Mouse (Mus musculus): ENCODE measurements around the gene Nsd1.

Nsd1 gene

DNA sequence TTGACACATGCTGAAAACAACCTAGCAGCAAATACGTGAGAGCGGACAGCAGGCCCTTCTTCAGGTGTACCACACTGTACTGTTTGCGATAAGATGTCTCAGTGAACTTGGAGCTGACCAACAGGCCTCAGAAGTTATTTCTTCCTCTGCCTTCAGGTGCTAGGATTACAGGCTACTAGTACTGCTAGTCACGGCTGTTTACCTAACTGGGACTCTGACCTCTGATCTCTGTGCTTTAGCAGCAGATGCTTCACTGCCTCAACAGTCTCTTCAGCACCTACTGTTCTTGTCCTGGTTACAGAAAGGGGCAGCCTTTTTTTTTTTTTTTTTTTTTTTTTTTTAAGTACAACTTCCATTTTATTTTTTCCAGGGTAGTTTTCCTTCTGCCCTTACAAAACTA is 43.2 kb downstream of the Nsd1 start:
- no peak for DNase-seq (ENCODE audit: low spot score in 2 of 2)

DNA sequence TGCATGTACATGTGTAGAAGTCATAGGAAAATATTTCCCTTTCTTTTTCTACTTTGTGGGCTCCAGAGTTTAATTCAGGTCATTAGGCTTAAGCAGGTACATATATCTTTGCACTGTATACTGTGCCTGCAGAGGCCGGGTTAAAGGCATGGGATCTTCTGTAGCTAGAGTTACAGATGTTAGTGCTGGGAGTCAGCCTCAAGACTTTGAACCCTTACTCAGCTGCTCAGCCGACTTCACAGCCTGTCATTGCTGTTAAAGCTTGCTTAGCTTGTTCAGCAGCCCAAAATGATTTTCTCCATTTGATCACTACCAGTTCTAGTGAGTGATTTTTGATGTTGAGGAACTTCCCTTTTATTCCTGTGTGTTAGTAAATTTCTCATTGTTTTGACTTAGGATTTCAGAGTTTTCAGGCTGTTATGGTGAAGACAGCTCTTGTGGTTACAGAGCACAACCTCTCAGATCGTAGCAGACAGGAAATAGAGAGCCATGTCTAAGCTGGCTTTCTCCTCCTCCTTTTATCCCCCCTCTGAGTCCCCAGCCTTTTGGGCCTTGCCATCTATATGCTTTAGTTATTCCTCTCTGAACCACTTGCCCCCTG is 45.6 kb downstream of the Nsd1 start:
- DNase-seq (ENCODE audit: low spot score in 2 of 2), result no peak

DNA sequence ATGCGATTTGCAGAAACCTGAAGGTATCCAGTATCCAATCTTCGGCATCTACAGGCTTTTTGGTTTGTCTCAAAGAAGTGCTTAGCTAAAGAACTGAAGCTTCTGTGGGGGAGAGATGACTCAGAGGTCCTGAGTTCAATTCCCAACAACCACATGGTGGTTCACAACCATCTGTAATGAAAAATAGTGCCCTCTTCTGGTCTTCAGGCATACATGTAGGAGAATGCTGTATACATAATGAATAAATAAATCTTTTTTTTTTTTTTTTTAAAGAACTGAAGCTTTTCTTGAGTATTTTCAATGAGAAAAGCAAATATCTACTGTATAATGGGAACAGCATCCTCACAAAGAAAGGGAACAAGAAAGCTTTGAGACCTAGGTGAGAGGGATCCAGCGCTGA is 49.1 kb downstream of the Nsd1 start:
- no peak for DNase-seq (ENCODE audit: low spot score in 2 of 2)

DNA sequence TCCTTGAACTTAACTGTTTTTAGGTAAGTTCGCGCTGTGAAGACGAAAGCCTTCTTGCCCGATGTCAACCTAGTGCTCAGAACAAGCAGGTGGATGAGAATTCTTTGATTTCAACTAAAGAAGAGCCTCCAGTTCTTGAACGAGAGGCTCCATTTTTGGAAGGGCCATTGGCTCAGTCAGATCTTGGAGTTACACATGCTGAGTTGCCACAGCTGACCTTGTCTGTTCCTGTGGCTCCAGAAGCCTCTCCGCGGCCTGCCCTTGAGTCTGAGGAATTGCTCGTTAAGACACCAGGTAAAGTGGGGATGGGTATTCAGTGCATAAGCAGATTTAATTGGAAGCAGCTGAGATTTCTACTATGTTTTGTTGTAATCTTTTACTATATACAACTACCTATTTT is 51.9 kb downstream of the Nsd1 start:
- DNase-seq (ENCODE audit: low spot score in 2 of 2), result no peak

DNA sequence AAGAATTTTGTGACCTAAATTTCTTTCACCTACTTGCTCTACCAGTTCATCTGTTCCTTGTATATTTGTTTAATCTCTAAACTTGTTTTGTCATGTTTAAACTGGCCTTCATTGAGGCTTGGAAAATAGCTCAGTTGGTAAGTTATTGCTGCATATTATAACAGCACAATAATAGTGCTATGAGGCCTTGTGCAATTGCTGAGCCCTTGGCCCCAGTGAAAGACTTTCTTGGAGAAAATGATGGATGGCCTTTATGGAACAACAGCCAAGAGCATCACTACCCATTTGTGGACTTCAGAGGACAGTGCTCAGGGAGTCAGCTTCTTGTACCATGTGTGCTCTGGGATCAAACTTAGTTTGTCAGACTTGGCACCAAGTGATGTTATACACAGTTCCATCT is 52.5 kb downstream of the Nsd1 start:
- DNase-seq (ENCODE audit: low spot score in 2 of 2), result no peak

DNA sequence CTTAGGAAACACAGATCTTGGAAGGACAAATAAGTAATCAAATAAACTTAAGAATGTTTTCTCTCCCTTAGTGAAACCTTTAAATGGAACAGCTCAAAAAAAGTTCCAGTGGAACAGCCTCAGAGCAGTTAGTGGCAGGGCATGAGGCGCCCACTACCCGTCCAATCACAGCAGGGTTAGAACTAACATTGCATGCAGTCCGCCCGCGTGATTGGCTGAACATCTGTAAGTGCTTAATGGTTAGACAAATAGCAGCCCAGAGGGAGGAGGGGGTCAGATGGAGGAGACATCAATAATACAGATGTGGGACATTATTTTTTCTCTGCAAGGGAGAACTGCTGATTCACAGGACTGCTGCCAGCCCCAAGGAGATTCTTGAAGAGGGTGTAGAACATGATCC is 67.6 kb downstream of the Nsd1 start:
- DNase-seq (ENCODE audit: low spot score in 2 of 2), result no peak

DNA sequence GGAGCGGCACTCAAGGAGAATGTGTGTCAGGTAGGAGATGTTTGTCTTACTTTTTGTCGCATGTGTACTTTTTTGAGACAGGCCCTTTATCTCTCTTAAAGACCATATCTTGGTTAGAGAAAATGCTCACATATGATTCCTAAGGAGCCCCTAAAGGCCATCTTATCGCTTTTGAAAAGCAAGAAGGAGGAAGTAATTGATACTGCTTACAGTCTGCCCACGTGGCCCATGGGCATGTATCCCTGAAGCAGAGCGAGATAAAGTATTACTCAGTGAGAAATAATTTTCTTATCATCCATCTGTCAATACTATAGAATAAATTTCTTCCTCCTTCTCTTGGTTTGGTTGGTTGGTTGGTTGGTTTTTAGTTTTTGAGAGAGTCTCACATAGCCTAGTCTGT is 68.1 kb downstream of the Nsd1 start:
- no peak for DNase-seq (ENCODE audit: low spot score in 2 of 2)

DNA sequence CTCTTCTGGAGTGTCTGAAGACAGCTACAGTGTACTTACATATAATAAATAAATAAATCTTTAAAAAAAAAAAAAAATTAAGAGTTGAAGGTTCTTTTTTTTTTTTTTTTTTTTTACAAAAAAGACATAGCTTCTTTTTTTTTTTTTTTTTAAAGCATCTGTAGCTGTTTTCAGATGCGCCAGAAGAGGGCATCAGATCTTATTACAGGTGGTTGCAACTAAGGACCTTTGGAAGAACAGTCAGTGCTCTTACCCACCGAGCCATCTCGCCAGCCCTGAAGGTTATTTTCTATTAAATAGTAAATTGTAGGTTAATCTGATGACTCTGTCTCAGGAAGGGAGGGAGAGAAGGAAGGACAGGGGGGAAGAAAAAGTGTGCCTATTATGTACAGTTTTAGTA is 79.3 kb downstream of the Nsd1 start:
- peak in 1 of 2 experiments; percentile 30 for DNase-seq (ENCODE audit: low spot score in 2 of 2)

DNA sequence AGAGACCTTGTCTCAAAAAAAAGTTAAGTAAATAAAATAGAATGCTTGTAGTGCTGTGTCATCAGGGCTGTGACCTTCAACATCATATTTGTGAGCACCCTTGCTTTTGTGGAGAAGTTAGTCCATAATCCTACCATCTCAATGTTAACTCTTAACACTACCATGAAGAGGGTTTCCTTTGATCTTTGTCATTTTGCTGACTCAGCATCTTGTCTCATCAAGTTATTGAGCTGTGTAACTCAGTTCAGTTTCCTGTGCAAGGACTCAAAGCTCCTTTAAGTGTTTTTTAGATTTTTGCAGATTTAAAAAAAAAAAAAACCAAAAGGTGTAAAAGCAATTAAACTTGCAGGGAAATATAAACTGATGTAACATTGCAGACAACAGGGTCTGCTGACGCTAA is 87.2 kb downstream of the Nsd1 start:
- DNase-seq (ENCODE audit: low spot score in 2 of 2), result no peak

DNA sequence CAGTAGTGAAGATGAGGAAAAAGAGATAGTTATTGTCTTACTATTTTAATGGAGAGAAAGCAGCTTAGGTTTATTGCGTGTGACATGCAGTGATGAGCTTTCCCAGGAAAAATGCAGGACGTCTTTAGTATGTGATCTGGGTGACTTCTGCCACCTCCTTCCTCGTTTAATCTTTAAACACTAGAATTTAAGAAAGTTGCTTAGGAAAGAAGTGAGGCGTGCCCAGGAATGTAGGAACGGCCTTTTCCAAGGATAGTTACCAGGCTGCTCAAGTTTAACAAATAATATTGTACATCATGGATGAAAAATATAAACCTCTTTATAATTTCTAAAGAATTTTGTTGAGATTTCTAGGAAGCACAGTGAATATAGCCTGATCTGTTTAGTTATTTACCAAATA is 91.3 kb downstream of the Nsd1 start:
- no peak for DNase-seq (ENCODE audit: low spot score in 2 of 2)

DNA sequence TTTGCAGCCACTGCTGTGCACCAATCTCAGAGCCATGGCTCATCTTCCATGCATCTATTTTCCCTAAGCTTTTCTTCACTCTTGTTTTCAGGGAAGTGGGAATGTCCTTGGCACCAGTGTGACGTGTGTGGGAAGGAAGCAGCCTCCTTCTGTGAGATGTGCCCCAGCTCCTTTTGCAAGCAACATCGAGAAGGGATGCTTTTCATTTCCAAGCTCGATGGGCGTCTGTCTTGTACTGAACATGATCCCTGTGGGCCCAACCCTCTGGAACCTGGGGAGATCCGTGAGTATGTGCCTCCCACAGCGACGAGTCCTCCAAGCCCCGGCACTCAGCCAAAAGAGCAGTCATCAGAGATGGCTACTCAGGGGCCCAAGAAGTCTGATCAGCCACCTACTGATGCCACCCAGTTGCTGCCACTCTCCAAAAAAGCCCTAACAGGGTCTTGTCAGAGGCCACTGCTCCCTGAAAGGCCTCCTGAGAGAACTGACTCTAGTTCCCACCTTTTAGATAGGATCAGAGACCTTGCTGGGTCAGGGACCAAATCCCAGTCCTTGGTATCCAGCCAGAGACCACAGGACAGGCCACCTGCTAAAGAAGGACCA is 102.5 kb downstream of the Nsd1 start:
- DNase-seq (ENCODE audit: low spot score in 2 of 2), result no peak

DNA sequence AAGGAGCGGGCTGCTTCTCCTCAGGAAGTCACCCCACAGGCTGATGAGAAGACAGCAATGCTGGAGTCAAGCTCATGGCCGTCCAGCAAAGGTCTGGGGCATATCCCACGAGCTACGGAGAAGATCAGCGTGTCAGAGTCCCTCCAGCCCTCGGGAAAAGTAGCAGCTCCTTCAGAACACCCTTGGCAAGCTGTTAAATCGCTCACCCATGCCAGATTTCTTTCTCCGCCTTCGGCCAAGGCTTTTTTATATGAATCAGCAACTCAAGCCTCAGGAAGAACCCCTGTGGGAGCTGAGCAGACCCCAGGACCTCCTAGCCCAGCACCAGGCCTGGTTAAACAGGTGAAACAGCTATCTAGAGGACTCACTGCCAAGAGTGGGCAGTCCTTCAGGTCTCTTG is 103.5 kb downstream of the Nsd1 start:
- DNase-seq (ENCODE audit: low spot score in 2 of 2), result no peak

DNA sequence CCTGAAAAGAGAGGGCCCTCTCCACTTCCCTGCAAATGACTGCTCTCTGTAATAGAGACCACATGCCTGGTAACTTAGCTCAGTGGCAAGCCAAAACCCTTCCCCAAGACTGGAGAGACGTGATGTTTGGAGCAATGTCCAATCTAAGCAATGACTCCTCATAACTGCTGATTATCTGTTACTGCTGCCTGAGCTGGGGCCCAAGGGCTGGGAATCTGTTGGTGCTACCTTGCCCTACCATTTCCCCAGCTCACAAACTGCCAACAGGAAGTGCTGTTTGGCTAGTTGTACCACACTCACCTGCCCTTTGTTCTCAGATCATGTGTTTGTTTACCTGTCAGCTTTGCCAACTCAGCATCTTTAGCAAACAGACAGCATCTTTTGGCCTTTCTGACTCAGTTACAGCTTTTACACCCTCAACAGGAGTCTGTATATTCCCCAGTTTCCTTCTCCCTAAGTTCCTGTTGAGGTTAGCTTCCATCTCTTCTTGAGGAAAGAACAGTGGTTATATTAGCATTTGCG is 105.4 kb downstream of the Nsd1 start:
- no peak for DNase-seq (ENCODE audit: low spot score in 2 of 2)

DNA sequence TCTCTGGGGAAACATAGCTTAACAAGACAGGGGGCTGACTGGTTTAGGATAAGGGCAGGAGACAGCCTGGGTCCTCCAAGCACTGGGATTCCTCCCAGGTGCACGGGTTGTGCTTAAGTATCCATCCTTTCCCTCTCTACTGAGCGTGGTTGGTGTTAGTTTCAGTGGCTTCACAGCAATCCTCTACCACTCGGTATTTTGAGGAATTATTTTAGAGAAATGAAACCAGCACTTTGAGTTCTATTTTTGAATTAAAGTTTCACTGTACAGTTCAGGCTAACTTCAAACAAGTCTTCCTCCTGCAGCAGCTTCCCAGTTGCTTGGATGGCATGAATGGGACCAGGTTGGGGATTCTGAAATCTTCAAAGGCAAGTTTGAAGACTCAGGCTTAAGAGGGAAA is 108.8 kb downstream of the Nsd1 start:
- no peak for DNase-seq (ENCODE audit: low spot score in 2 of 2)

DNA sequence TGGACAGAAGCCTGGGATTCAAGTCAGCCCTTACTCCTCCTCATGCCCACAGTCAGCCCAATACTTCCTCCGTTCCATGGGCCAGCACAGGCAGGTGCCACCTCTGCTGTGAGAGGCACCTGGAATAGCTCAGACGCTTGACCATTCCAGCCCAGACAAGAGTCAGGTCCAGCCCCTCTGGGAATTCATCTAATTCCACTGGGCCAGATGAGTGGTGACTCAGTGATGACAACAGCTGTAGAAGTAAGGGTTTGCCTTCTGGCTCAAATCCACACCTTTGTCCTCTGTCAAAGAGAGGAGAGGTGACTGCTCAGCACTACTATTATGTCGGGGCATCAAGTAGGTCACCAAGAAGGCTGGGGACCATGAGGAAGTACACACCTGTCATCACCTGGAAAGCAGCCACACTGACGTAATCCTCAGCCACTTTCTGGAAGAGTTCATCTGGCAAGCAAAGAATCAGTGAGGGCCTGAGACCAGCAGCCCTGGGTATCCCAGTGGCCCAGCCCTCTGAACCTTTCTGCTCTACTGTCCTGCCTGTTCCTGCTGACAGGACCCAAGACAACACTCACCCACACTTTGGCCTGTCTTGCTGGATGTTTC is 110.5 kb downstream of the Nsd1 start, which contains the start of gene Prelid1:
Gene Prelid1 (plus strand): TSS at position 570 of the 603 bp plus-strand sequence.
- DNase-seq (ENCODE audit: low spot score in 2 of 2), result no peak

DNA sequence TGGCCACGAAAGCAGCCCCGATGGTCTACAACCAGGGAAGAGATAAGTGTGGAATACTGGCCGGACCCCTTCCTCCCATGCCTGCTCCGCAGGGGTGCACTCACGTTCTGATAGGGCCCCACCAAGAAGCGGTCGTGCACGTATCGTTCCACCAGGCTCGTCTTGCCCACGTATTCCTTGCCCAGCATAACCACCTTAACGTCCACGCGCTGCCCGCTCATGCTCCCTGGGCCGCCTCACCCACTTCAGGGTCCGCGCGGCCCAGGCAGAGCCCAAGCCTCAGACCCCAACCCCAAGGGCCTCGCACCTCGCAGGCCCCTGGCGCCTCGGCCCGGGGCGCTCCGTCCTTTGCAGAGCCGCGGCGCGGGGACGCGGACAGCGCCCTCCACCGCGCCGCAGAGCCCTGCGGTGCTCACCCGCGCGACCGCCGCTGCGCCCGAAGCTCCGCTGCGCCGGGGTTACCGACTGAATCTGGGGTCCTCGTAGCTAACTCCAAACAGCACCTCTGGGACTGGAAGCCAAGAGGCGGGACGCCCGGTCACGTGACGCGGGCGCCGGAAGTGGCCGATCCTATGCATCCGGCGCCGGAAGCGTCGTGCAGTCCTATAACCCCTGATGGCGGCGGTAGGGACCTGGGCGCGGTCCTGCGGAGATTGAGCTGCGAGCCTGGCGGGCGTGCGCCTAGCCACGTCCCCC is 112.0 kb downstream of the Nsd1 start, which contains the start of gene Rab24:
Gene Rab24 (minus strand): TSS at position 513 of the 696 bp plus-strand sequence.
- DNase-seq (ENCODE audit: low spot score in 2 of 2), result peak; percentile 85 to 93

DNA sequence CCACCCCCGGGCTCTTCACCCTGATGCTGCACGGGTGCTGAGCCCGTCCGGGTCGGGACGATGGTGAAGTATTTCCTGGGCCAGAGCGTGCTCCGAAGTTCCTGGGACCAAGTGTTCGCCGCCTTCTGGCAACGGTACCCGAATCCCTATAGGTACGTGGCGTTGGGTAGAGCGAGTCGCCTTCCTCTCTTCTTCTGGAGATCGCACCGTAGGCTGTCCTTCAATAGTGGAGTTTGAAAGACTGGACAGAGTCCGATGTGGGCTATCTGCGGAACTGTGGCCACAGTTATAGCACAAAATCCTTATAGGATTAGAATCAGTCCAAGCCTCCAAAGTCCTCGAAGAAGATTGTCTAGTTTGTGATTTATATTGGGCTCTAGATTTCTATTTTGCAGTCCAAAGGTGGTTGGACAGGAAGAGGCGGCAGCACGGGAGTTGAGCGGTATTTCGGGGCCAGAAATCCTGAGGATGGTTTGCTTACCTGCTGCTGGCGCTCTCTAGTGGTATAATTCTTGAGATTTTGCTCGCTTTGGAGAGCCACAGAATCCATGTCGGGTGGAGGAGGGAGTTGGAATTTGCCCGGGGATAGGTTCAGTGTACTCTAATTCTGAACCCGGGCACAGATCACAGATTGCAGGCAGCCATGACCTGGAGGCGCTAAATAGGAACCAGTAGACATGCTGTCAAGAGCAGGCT is 112.7 kb downstream of the Nsd1 start:
- peak; percentile 26 to 50 for DNase-seq (ENCODE audit: low spot score in 2 of 2)

DNA sequence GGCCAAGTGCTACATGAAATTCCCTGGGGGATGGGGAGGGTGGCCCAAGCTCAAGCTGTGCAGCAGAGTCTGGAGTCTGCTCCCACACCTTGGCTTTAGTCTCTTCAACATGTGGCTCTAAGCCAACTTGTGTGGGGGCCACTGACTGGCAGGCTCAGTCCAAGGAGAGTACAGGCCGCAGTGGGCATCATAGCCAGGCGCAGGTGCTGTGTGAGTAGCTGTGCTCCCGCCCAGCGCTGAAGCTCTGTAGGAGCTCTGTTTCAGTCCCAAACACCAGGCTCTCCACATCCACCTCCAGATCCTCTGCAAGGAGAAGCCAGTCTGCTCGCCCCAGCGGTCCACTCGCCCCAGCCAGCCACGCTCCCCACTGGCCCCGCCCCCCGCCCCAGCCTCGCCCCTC is 116.0 kb downstream of the Nsd1 start:
- no peak for DNase-seq (ENCODE audit: low spot score in 2 of 2)

DNA sequence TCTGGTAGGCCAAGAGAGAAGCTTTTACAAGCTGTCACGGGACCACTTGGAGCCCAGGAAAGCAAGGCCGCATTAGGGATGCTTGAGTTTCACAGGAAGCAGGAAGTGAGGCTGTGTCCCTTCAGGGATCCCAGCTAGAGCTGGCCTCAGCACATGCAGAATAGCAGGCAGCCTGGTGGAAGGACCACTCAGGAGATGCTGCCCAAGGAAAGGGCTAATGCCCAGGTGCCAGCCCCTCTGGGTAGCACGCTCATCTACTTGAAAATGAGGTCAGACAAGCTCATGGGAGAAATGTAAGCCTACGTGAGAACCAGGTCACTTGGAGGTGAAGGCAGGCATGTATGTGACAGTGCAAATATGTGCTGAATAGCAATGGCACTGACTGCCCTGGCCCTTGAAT is 117.6 kb downstream of the Nsd1 start:
- DNase-seq (ENCODE audit: low spot score in 2 of 2), result no peak

DNA sequence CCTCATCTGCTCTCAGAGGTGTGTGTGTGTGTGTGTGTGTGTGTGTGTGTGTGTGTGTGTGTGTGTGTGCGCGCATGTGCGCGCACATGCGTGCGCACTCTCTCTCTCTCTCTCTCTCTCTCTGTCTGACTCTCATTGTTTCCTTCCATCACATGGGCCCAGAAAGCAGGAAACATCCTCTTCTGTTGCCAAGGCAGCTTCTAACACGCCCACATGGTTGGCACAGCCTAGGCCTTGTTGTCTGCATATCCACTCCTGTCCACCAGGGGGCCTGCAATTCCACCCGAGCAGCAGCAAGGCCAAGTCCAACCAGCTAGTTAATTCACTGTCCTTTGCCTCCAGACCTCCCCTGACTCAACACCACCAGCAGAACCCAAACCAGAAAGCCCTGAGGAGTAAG is 118.1 kb downstream of the Nsd1 start:
- DNase-seq (ENCODE audit: low spot score in 2 of 2), result peak; percentile 88 to 92

DNA sequence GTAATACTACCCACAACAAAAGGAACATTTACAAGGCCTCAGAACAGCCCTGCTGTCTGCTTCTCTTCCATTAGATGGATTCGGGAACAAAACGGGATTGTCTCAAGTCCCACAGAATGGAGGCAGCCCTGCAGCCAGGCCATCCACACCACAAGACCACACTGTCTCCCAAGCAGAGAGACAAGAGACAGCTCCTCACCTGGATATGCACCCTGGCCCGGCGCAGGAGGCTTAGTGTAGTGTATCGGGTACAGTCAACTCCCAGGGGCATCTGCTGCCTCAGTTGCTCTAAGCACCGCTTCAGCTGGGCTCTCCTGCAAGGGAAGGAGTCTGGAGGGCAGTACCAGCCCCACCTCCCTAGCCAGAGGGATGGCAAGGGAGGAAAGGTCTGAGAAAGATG is 118.6 kb downstream of the Nsd1 start:
- DNase-seq (ENCODE audit: low spot score in 2 of 2), result peak; percentile 31 to 38

DNA sequence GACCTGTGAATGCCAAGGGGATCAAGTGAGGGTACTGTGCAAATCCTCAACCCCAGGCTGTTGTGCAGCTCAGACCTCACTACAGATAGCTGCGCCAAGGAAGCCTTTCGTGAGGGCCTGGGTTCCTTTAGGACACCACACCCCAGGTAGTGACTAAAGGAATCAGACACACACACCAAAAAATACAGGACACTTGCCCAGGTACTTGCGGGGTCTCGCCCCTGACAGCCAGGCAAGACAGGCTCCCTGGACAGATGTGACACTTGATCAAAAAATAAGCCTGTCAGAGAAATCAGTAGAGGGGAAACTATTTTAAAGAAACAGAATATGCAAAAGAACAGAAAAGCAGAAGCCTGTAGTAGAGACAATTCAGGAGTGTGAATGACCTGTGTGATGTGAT is 119.1 kb downstream of the Nsd1 start:
- peak in 1 of 2 experiments; percentile 39 for DNase-seq (ENCODE audit: low spot score in 2 of 2)
